In the genomic region with DNA sequence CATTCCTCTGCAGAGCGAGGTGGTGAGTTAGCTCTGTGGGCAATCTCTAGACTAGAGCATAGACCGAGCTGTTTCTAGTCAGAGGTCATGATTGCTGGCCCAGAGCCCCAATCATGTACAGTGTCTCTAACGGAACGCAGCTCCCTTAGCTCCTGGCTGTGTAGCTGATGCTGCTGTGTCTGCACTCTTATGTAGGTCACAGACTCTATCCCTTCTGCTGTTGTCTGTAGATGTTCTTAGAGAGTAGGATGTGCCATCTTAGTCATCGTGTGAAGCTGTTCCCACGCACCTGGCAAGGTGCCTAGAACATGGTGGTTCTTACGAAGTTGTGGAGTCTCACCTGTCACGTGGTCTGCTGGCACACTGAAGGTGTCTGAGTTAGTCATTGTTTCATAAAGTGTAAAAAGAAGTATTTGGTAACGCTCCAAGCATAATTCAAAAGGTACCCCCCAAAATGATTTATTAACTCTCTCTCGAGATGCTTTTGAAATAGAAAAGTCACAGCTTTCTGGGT, we compare ENCODE assay signal across 12 mouse cellular contexts.
DNase-seq lines count a peak whose midpoint lies in the region; ATAC-seq and TF ChIP-seq lines count a peak whose summit lies in the region.
"Had no signal": no experiment of that assay in that cellular context is flagged by ENCODE, and none has a peak within 500 bp of the region (broad histone marks: within the 10 kb centered on the region; RNA-seq: fewer than 3 reads in every experiment).

No protein-coding gene starts in this region.

- H3K4me3 ChIP-seq in forebrain, postnatal 0 days (ENCODE audit: low read depth, low read length): no peak overlapping the region
- H3K4me3 ChIP-seq in forebrain, embryonic 12.5 days (replicated peaks): no peak overlapping the region
- no peak overlapping the region for H3K4me3 ChIP-seq in forebrain, embryonic 15.5 days
- no peak overlapping the region for H3K4me3 ChIP-seq in heart, embryonic 10.5 days
- H3K4me3 ChIP-seq: embryonic facial prominence, embryonic 15.5 days; limb, embryonic 13.5 days had no signal

- TF ChIP-seq CTCF in forebrain, postnatal 0 days (IDR thresholded peaks at IDR 0.05; ENCODE audit: low read depth): no peak

- 0 out of 2 replicates have a peak, but pooled peaks cover 12% of the 10 kb centered on the region for H3K36me3 ChIP-seq in forebrain, postnatal 0 days (ENCODE audit: insufficient read depth)
- no peaks in the 10 kb centered on the region for H3K36me3 ChIP-seq in forebrain, embryonic 12.5 days (replicated peaks)
- H3K36me3 ChIP-seq in forebrain, embryonic 15.5 days: 0 out of 2 replicates have a peak, but pooled peaks cover 4% of the 10 kb centered on the region
- no peaks in the 10 kb centered on the region for H3K36me3 ChIP-seq in heart, embryonic 10.5 days
- H3K36me3 ChIP-seq: embryonic facial prominence, embryonic 15.5 days; limb, embryonic 13.5 days had no signal

- H3K4me1 ChIP-seq in forebrain, postnatal 0 days (ENCODE audit: insufficient read depth): no peaks in the 10 kb centered on the region
- H3K4me1 ChIP-seq in forebrain, embryonic 12.5 days: no peaks in the 10 kb centered on the region
- no peaks in the 10 kb centered on the region for H3K4me1 ChIP-seq in forebrain, embryonic 15.5 days
- H3K4me1 ChIP-seq in heart, embryonic 10.5 days: no peaks in the 10 kb centered on the region
- H3K4me1 ChIP-seq: embryonic facial prominence, embryonic 15.5 days; limb, embryonic 13.5 days had no signal

- H3K9ac ChIP-seq in forebrain, postnatal 0 days: no peak overlapping the region
- H3K9ac ChIP-seq in forebrain, embryonic 12.5 days: no peak overlapping the region
- H3K9ac ChIP-seq in forebrain, embryonic 15.5 days (replicated peaks): no peak overlapping the region
- H3K9ac ChIP-seq: embryonic facial prominence, embryonic 15.5 days; limb, embryonic 13.5 days had no signal

- H3K27me3 ChIP-seq in forebrain, postnatal 0 days (ENCODE audit: insufficient read depth, low read length): no peaks in the 10 kb centered on the region
- H3K27me3 ChIP-seq in forebrain, embryonic 12.5 days: no peaks in the 10 kb centered on the region
- no peaks in the 10 kb centered on the region for H3K27me3 ChIP-seq in forebrain, embryonic 15.5 days
- no peaks in the 10 kb centered on the region for H3K27me3 ChIP-seq in heart, embryonic 10.5 days (ENCODE audit: insufficient read depth, poor library complexity, severe bottlenecking)
- H3K27me3 ChIP-seq: embryonic facial prominence, embryonic 15.5 days; limb, embryonic 13.5 days had no signal

- H3K4me2 ChIP-seq in forebrain, postnatal 0 days (ENCODE audit: low read depth): no peak overlapping the region
- no peak overlapping the region for H3K4me2 ChIP-seq in forebrain, embryonic 12.5 days
- no peak overlapping the region for H3K4me2 ChIP-seq in forebrain, embryonic 15.5 days (replicated peaks)
- H3K4me2 ChIP-seq: embryonic facial prominence, embryonic 15.5 days; limb, embryonic 13.5 days had no signal

- DNase-seq in forebrain, postnatal 0 days: peak; percentile 16
- DNase-seq in cerebellum, postnatal 25 days: peak; percentile 23 to 53
- DNase-seq in layer of hippocampus, postnatal 14 days (ENCODE audit: low spot score in 2 of 2): peak; percentile 38 to 52
- DNase-seq in right cerebral cortex, postnatal 10 days (ENCODE audit: low spot score in 2 of 2): peak; percentile 83 to 92
- DNase-seq in yolk sac, embryonic 10.5 days (ENCODE audit: low spot score): no peak
- no peak for DNase-seq in heart, embryonic 10.5 days (ENCODE audit: low spot score)
- DNase-seq: B cell, adult 2 months; heart, adult 11 months had no signal

- WGBS in forebrain, postnatal 0 days: 80% methylated on average over 10 of the region's 10 CpGs
- WGBS in forebrain, embryonic 12.5 days: 91% methylated on average over 10 of the region's 10 CpGs
- 84% methylated on average over 10 of the region's 10 CpGs for WGBS in forebrain, embryonic 15.5 days
- WGBS in heart, embryonic 10.5 days: 85% methylated on average over 10 of the region's 10 CpGs

- no peaks in the 10 kb centered on the region for H3K9me3 ChIP-seq in forebrain, postnatal 0 days (ENCODE audit: low read length)
- H3K9me3 ChIP-seq in forebrain, embryonic 12.5 days: no peaks in the 10 kb centered on the region
- no peaks in the 10 kb centered on the region for H3K9me3 ChIP-seq in forebrain, embryonic 15.5 days
- no peaks in the 10 kb centered on the region for H3K9me3 ChIP-seq in heart, embryonic 10.5 days
- H3K9me3 ChIP-seq: embryonic facial prominence, embryonic 15.5 days; limb, embryonic 13.5 days had no signal

- ATAC-seq in forebrain, postnatal 0 days: peak; percentile 66
- no peak for ATAC-seq in forebrain, embryonic 12.5 days (ENCODE audit: low FRiP score)
- no peak for ATAC-seq in forebrain, embryonic 15.5 days (replicated peaks)

- H3K27ac ChIP-seq in forebrain, postnatal 0 days (ENCODE audit: low read depth, low read length): no peak overlapping the region
- no peak overlapping the region for H3K27ac ChIP-seq in forebrain, embryonic 12.5 days
- H3K27ac ChIP-seq in forebrain, embryonic 15.5 days (replicated peaks): no peak overlapping the region
- no peak overlapping the region for H3K27ac ChIP-seq in heart, embryonic 10.5 days
- H3K27ac ChIP-seq: embryonic facial prominence, embryonic 15.5 days; limb, embryonic 13.5 days had no signal

Comparison
In these comparisons a context has a peak if more than half of its experiments do, and no peak if none do; other contexts are left out.
1. DNase-seq: peak in forebrain, postnatal 0 days (single experiment), cerebellum, postnatal 25 days (2 of 2), layer of hippocampus, postnatal 14 days (2 of 2) and right cerebral cortex, postnatal 10 days (2 of 2); none in yolk sac, embryonic 10.5 days (single experiment) and heart, embryonic 10.5 days (single experiment).